Mouse (Mus musculus): Measurements from ENCODE around the gene Aaas. TPM values are rescaled to one million over a fixed set of nuclear protein-coding genes. Genes with fewer than 3 reads are reported as not detected.
A peak's percentile ranks its signal among the peaks of the same experiment; 100 is the strongest.

The Aaas gene
- polyA plus RNA-seq, 1 experiment from 2014 or later = 102 TPM

DNA sequence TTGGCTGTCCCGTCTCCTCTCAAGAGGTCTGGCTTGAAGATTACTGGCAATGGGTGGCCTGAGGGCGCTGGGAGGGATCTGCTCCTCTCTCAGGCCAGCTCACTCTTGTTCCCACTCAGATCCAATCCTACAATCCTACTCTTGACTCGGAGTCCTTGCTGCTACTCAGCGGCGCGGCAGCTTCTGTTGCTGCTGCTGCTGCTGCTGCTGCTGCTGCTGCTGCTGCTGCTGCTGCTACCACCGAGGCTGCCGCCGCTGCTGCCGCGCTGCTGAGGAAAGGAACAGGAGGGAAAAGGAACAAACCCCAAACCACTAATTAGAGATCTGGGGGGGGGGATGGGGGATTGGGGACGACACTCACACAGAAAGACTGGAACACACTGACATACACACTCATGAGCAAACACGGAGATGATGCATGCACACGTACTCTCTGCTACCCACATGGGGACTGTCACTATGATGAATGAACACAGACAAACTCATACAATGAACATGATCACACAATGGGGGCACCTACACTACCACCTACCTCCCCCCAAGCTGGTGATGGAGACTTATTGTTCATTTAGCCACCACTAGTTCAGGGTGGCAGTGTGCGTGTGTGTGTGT lies 16.3 kb upstream of the Aaas start, which contains the start of gene Sp7:
Sp7 (minus strand) TSS at position 450 of the 612 bp plus-strand sequence.
- Histone ChIP-seq H3K9me3 (replicated peaks; ENCODE audit: control insufficient read depth, low read length) (no peaks in the 10 kb centered on the region), H3K4me1 (ENCODE audit: control insufficient read depth, insufficient read depth, low read length) (peaks cover 15% of the 10 kb centered on the region), H3K27ac (replicated peaks; ENCODE audit: low read depth, low read length) (no peak within 1 kb of the TSS), H3K9ac (replicated peaks; ENCODE audit: low read length) (peak within 1 kb of the TSS; percentile 53), H3K36me3 (replicated peaks; ENCODE audit: control insufficient read depth, insufficient read depth, low read depth, low read length) (no peaks in the 10 kb centered on the region), H3K4me2 (ENCODE audit: low read depth, low read length) (peak within 1 kb of the TSS; percentile 48), H3K27me3 (ENCODE audit: control insufficient read depth, insufficient read depth, low read length) (no peaks in the 10 kb centered on the region; the same call in 1 of the 2 replicates), H3K4me3 (ENCODE audit: low read depth, low read length) (peak within 1 kb of the TSS; percentile 22)
- WGBS = 8% methylated on average over 15 of the region's 15 CpGs
- DNase-seq (ENCODE audit: low spot score) (peak; percentile 50), ATAC-seq (replicated peaks; ENCODE audit: insufficient number of reproducible peaks, low FRiP score, low TSS enrichment, low read depth) (no peak)

- no peaks in the 10 kb centered on the region for H3K36me3 ChIP-seq (replicated peaks; ENCODE audit: control insufficient read depth, insufficient read depth, low read depth, low read length)
- H3K4me1 ChIP-seq (ENCODE audit: control insufficient read depth, insufficient read depth, low read length) = peaks cover 15% of the 10 kb centered on the region
- peak overlapping the region; percentile 53 for H3K9ac ChIP-seq (replicated peaks; ENCODE audit: low read length)
- 2% methylated on average over 7 of the region's 7 CpGs for WGBS
- peak overlapping the region; percentile 22 for H3K4me3 ChIP-seq (ENCODE audit: low read depth, low read length)
- H3K27me3 ChIP-seq (ENCODE audit: control insufficient read depth, insufficient read depth, low read length) = no peaks in the 10 kb centered on the region; the same call in 1 of the 2 replicates
- ATAC-seq (replicated peaks; ENCODE audit: insufficient number of reproducible peaks, low FRiP score, low TSS enrichment, low read depth) (no peak), DNase-seq (ENCODE audit: low spot score) (no peak)
- no peak overlapping the region for H3K27ac ChIP-seq (replicated peaks; ENCODE audit: low read depth, low read length)
- no peaks in the 10 kb centered on the region for H3K9me3 ChIP-seq (replicated peaks; ENCODE audit: control insufficient read depth, low read length)
- peak overlapping the region; percentile 48 for H3K4me2 ChIP-seq (ENCODE audit: low read depth, low read length)
These were observed 15.7 kb upstream of the Aaas start for GRCm38 (mm10) chr15:102366238-102366637.

- H3K4me2 ChIP-seq (ENCODE audit: low read depth, low read length) = no peak overlapping the region
- H3K27me3 ChIP-seq (ENCODE audit: control insufficient read depth, insufficient read depth, low read length) = no peaks in the 10 kb centered on the region; the same call in 1 of the 2 replicates
These were observed 14.1 kb upstream of the Aaas start for GRCm38 (mm10) chr15:102364678-102365077.

DNA sequence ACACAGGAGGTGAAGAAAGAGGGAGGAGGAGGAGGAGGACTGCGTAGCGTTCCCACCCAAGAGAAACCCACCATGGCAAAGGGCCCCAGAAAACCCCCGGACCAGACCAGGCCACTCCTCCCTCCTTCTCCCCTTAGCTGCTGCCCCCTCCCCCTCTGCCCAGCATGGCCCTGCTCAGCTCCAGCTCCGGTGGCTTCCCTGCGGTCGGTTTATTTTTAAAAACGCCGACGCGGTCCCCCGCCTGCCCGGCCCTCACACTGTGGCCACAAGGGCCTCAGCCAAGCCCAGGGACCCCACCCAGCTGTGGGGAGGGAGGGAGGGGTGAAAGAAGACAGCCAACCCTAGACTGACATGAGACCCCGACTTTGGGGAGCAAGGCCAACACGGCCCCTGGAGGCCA lies 12.1 kb upstream of the Aaas start:
- no peak overlapping the region for H3K4me3 ChIP-seq (ENCODE audit: low read depth, low read length)
- WGBS = 10% methylated on average over 14 of the region's 14 CpGs
- H3K4me2 ChIP-seq (ENCODE audit: low read depth, low read length) = peak overlapping the region; percentile 26
- DNase-seq (ENCODE audit: low spot score) (peak; percentile 34), ATAC-seq (replicated peaks; ENCODE audit: insufficient number of reproducible peaks, low FRiP score, low TSS enrichment, low read depth) (peak; percentile 25; the same call in 1 of the 2 replicates)
- H3K9ac ChIP-seq (replicated peaks; ENCODE audit: low read length) = peak overlapping the region; percentile 40
- H3K27ac ChIP-seq (replicated peaks; ENCODE audit: low read depth, low read length) = no peak overlapping the region
- peaks cover 10% of the 10 kb centered on the region; the same call in 1 of the 2 replicates for H3K27me3 ChIP-seq (ENCODE audit: control insufficient read depth, insufficient read depth, low read length)
- H3K36me3 ChIP-seq (replicated peaks; ENCODE audit: control insufficient read depth, insufficient read depth, low read depth, low read length) = no peaks in the 10 kb centered on the region
- H3K4me1 ChIP-seq (ENCODE audit: control insufficient read depth, insufficient read depth, low read length) = peaks cover 15% of the 10 kb centered on the region
- H3K9me3 ChIP-seq (replicated peaks; ENCODE audit: control insufficient read depth, low read length) = no peaks in the 10 kb centered on the region

More at GRCm38 (mm10) chr15:102364678-102365077, 14.1 kb upstream of the Aaas start:
- no peak overlapping the region for H3K9ac ChIP-seq (replicated peaks; ENCODE audit: low read length)
- peaks cover 6% of the 10 kb centered on the region for H3K4me1 ChIP-seq (ENCODE audit: control insufficient read depth, insufficient read depth, low read length)
- no peak for DNase-seq (ENCODE audit: low spot score)
- no peak overlapping the region for H3K27ac ChIP-seq (replicated peaks; ENCODE audit: low read depth, low read length)
- H3K4me3 ChIP-seq (ENCODE audit: low read depth, low read length) = no peak overlapping the region
- no peaks in the 10 kb centered on the region for H3K36me3 ChIP-seq (replicated peaks; ENCODE audit: control insufficient read depth, insufficient read depth, low read depth, low read length)
- no peaks in the 10 kb centered on the region for H3K9me3 ChIP-seq (replicated peaks; ENCODE audit: control insufficient read depth, low read length)
- WGBS = 100% methylated on average over 1 of the region's 1 CpGs
- ATAC-seq (replicated peaks; ENCODE audit: insufficient number of reproducible peaks, low FRiP score, low TSS enrichment, low read depth) = no peak

DNA sequence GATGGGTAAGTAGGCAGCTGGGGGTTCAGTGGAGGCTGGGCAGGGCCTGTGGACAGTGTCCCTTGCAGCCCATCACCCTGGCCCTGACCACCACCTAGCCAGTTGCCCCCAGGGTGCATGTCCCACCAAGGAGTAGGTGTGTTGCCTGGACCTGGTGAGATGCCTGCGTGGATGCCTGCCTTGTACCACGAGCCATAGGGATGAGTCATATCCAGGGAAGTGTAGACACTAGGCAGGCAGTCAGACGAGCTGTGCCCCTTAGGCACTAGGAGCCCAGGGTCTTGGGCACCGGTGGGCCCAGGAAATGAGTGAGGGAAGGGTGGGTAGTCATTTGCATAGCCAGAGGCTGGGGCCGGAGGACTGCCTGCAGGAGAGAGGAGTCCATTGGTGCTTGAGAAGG lies 8.3 kb upstream of the Aaas start:
- WGBS = 25% methylated on average over 5 of the region's 5 CpGs
- Histone ChIP-seq H3K27me3 (ENCODE audit: control insufficient read depth, insufficient read depth, low read length) (peaks cover 10% of the 10 kb centered on the region; the same call in 1 of the 2 replicates), H3K27ac (replicated peaks; ENCODE audit: low read depth, low read length) (no peak overlapping the region), H3K9ac (replicated peaks; ENCODE audit: low read length) (no peak overlapping the region), H3K9me3 (replicated peaks; ENCODE audit: control insufficient read depth, low read length) (no peaks in the 10 kb centered on the region), H3K4me3 (ENCODE audit: low read depth, low read length) (no peak overlapping the region), H3K36me3 (replicated peaks; ENCODE audit: control insufficient read depth, insufficient read depth, low read depth, low read length) (no peaks in the 10 kb centered on the region), H3K4me2 (ENCODE audit: low read depth, low read length) (no peak overlapping the region; the same call in 1 of the 2 replicates), H3K4me1 (ENCODE audit: control insufficient read depth, insufficient read depth, low read length) (peaks cover 18% of the 10 kb centered on the region)
- ATAC-seq (replicated peaks; ENCODE audit: insufficient number of reproducible peaks, low FRiP score, low TSS enrichment, low read depth) (no peak), DNase-seq (ENCODE audit: low spot score) (no peak)

- Histone ChIP-seq H3K27me3 (ENCODE audit: control insufficient read depth, insufficient read depth, low read length) (peaks cover 10% of the 10 kb centered on the region; the same call in 1 of the 2 replicates), H3K9ac (replicated peaks; ENCODE audit: low read length) (peak overlapping the region; percentile 32), H3K36me3 (replicated peaks; ENCODE audit: control insufficient read depth, insufficient read depth, low read depth, low read length) (no peaks in the 10 kb centered on the region), H3K9me3 (replicated peaks; ENCODE audit: control insufficient read depth, low read length) (no peaks in the 10 kb centered on the region), H3K4me2 (ENCODE audit: low read depth, low read length) (peak overlapping the region; percentile 38), H3K4me3 (ENCODE audit: low read depth, low read length) (peak overlapping the region; percentile 8; the same call in 1 of the 2 replicates), H3K27ac (replicated peaks; ENCODE audit: low read depth, low read length) (0 out of 2 replicates have a peak overlapping the region, but pooled peaks have one; percentile 2), H3K4me1 (ENCODE audit: control insufficient read depth, insufficient read depth, low read length) (peaks cover 18% of the 10 kb centered on the region)
- 5% methylated on average over 25 of the region's 25 CpGs for WGBS
- ATAC-seq (replicated peaks; ENCODE audit: insufficient number of reproducible peaks, low FRiP score, low TSS enrichment, low read depth) (no peak), DNase-seq (ENCODE audit: low spot score) (peak; percentile 62)
These were observed 7.6 kb upstream of the Aaas start for GRCm38 (mm10) chr15:102358126-102358525.

DNA sequence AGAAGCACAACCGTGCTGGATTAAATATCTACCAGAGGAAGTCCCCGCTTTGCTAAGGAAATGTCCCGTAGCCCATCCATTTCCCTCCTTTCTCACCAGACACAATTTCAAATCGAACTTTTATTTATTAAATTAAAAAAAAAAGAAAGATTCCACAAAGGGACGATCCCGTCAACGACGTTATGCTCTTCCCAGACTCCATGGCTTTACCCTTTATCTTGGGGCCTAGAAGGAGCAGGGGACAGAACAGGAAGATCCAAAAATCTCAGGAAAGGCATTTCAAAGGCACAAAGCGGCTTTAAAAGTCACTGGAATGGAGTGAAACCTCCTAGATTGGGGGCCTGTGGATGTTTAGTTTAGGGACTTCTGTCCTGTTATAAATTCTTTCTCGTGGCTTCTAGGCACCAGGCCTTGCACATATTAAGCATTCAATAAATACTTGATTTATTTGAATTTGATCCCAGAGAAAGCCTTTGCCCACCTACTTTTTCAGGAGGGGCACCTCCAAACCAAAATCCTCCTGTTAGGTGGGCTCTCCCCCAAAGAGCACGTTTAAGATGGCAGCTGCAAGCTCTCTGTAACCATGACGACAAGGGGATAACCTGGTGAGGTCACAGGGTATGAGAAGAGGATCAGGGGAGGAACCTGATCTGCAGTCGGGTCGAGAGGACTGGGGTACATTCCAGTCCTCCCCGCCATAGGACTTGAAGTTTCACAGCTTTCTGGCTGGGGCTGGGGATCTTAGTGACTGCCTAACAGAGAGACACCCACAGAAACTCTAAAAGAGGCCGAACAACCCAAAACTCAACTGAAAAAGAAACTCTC lies 6.1 kb upstream of the Aaas start:
- H3K27me3 ChIP-seq (ENCODE audit: control insufficient read depth, insufficient read depth, low read length) = peaks cover 10% of the 10 kb centered on the region; the same call in 1 of the 2 replicates
- H3K4me3 ChIP-seq (ENCODE audit: low read depth, low read length) = no peak overlapping the region
- no peaks in the 10 kb centered on the region for H3K9me3 ChIP-seq (replicated peaks; ENCODE audit: control insufficient read depth, low read length)
- peak overlapping the region; percentile 91 for H3K4me2 ChIP-seq (ENCODE audit: low read depth, low read length)
- 19% methylated on average over 16 of the region's 16 CpGs for WGBS
- ATAC-seq (replicated peaks; ENCODE audit: insufficient number of reproducible peaks, low FRiP score, low TSS enrichment, low read depth) (no peak; the same call in 1 of the 2 replicates), DNase-seq (ENCODE audit: low spot score) (peak; percentile 62)
- H3K27ac ChIP-seq (replicated peaks; ENCODE audit: low read depth, low read length) = peak overlapping the region; percentile 83; the same call in 1 of the 2 replicates
- H3K36me3 ChIP-seq (replicated peaks; ENCODE audit: control insufficient read depth, insufficient read depth, low read depth, low read length) = no peaks in the 10 kb centered on the region
- peaks cover 15% of the 10 kb centered on the region for H3K4me1 ChIP-seq (ENCODE audit: control insufficient read depth, insufficient read depth, low read length)
- peak overlapping the region; percentile 88 for H3K9ac ChIP-seq (replicated peaks; ENCODE audit: low read length)
